Mouse (Mus musculus): ENCODE results near the gene Rpusd4. TPM values are rescaled to one million over a fixed set of nuclear protein-coding genes. Genes with fewer than 3 reads are reported as not detected.

Gene Rpusd4
- polyA plus RNA-seq, 1 experiment from 2014 or later: 17.3 TPM

- WGBS: 87% methylated on average over 4 of the region's 4 CpGs
- H3K4me2 ChIP-seq: no peak overlapping the region
- peaks cover 11% of the 10 kb centered on the region; the same call in 1 of the 2 replicates for H3K27me3 ChIP-seq (replicated peaks)
- H3K4me3 ChIP-seq: no peak overlapping the region
- H3K9me3 ChIP-seq: no peaks in the 10 kb centered on the region
- ATAC-seq (replicated peaks): no peak
- H3K27ac ChIP-seq: no peak overlapping the region
- no peaks in the 10 kb centered on the region for H3K36me3 ChIP-seq (replicated peaks)
- H3K9ac ChIP-seq: no peak overlapping the region
- peaks cover 4% of the 10 kb centered on the region; the same call in 1 of the 2 replicates for H3K4me1 ChIP-seq
Measured at GRCm38 (mm10) chr9:35320288-35320687, 52.6 kb downstream of the Rpusd4 start.

DNA sequence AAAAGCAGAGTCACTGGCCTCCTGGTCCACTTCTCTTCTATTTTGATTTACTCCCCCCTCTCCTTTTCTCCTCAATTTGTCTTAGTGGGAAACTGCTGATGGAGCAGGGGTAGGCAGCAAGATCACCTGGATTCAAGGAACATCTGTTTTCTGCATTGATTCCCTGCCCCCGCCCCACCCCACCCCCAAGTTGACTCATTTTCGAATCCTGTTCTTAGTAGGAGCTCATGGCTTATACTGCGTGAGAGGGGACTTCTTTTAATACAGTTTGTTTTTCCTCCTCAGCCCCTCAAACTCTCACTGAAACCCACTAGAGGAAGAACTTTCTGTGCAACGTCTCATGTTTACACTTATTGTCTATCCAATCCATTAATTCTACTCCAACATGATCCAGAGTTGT lies 56.3 kb downstream of the Rpusd4 start:
- no peak overlapping the region for H3K27ac ChIP-seq
- no peak for ATAC-seq (replicated peaks)
- 86% methylated on average over 4 of the region's 4 CpGs for WGBS

GRCm38 (mm10) chr9:35324571-35324970 lies 56.9 kb downstream of the Rpusd4 start:
- H3K27ac ChIP-seq: no peak overlapping the region
- no peaks in the 10 kb centered on the region for H3K9me3 ChIP-seq
- 67% methylated on average over 2 of the region's 2 CpGs for WGBS
- no peak overlapping the region for H3K9ac ChIP-seq
- no peak overlapping the region for H3K4me3 ChIP-seq
- H3K4me2 ChIP-seq: no peak overlapping the region
- no peak for ATAC-seq (replicated peaks)
- no peaks in the 10 kb centered on the region for H3K4me1 ChIP-seq
- no peaks in the 10 kb centered on the region for H3K36me3 ChIP-seq (replicated peaks)
- peaks cover 28% of the 10 kb centered on the region for H3K27me3 ChIP-seq (replicated peaks)

More for the DNA sequence above, 56.3 kb downstream of the Rpusd4 start:
- peaks cover 1% of the 10 kb centered on the region; the same call in 1 of the 2 replicates for H3K4me1 ChIP-seq
- H3K4me3 ChIP-seq: no peak overlapping the region
- H3K9me3 ChIP-seq: no peaks in the 10 kb centered on the region
- no peak overlapping the region for H3K9ac ChIP-seq
- H3K4me2 ChIP-seq: no peak overlapping the region
- peaks cover 25% of the 10 kb centered on the region for H3K27me3 ChIP-seq (replicated peaks)
- no peaks in the 10 kb centered on the region for H3K36me3 ChIP-seq (replicated peaks)

GRCm38 (mm10) chr9:35326644-35327263 lies 59.1 kb downstream of the Rpusd4 start:
- Histone ChIP-seq H3K27ac (no peak overlapping the region), H3K27me3 (replicated peaks) (peaks cover 28% of the 10 kb centered on the region), H3K4me3 (no peak overlapping the region), H3K36me3 (replicated peaks) (no peaks in the 10 kb centered on the region), H3K9me3 (no peaks in the 10 kb centered on the region), H3K9ac (no peak overlapping the region), H3K4me2 (no peak overlapping the region), H3K4me1 (peaks cover 14% of the 10 kb centered on the region)
- no peak for ATAC-seq (replicated peaks)
- WGBS: 62% methylated on average over 7 of the region's 7 CpGs

Other genes starting within 250 kb of the Rpusd4 start
- 13.0 and 14.3 TPM in 2 replicates for gene St3gal4, start 148.6 kb upstream of the Rpusd4 start, polyA plus RNA-seq (2015; fragmentation: Nextera tagmentation; extraction: Ambion mirVana)
- 80.3 and 81.2 TPM in 2 replicates for gene Dcps, start 91.8 kb upstream of the Rpusd4 start, polyA plus RNA-seq (2015; fragmentation: Nextera tagmentation; extraction: Ambion mirVana)
- 65.3 and 65.8 TPM in 2 replicates for gene Srpr, start 67.7 kb upstream of the Rpusd4 start, polyA plus RNA-seq (2015; fragmentation: Nextera tagmentation; extraction: Ambion mirVana)
- 4.4 and 5.3 TPM in 2 replicates for gene Tirap, start 67.6 kb upstream of the Rpusd4 start, polyA plus RNA-seq (2015; fragmentation: Nextera tagmentation; extraction: Ambion mirVana)
- 49.6 and 51.8 TPM in 2 replicates for gene Foxred1, start 56.8 kb upstream of the Rpusd4 start, polyA plus RNA-seq (2015; fragmentation: Nextera tagmentation; extraction: Ambion mirVana)
- gene Fam118b, start 60 bp upstream of the Rpusd4 start, polyA plus RNA-seq (2015; fragmentation: Nextera tagmentation; extraction: Ambion mirVana): 64.5 and 66.3 TPM in 2 replicates
- gene Cdon, start 153.3 kb downstream of the Rpusd4 start, polyA plus RNA-seq (2015; fragmentation: Nextera tagmentation; extraction: Ambion mirVana): 4.0 and 6.2 TPM in 2 replicates